Mouse (Mus musculus) thymus, postnatal 0 days (tissue): ENCODE measurements at regions not wholly inside any gene's neighbourhood (a gene's known extent, or its start where the extent isn't known, plus 50 kb on each side); places are given as distances from the start of the nearest gene placed in this dataset.

ENCODE experiments used
- DNase-seq: peaks from one replicate; pipeline ENCODE4 v3.0.0-alpha.2; 2015; ENCODE audit warnings: low spot score

GRCm38 (mm10) chr12:106861638-106862037 is 626.8 kb upstream of the 3110018I06Rik start:
- no peak for DNase-seq

GRCm38 (mm10) chr12:106864076-106864475 is 624.4 kb upstream of the 3110018I06Rik start:
- no peak for DNase-seq

- no peak for DNase-seq
Measured at GRCm38 (mm10) chr12:106868036-106868435, 620.4 kb upstream of the 3110018I06Rik start.

- DNase-seq, result no peak
Measured at GRCm38 (mm10) chr12:106871481-106871880, 617.0 kb upstream of the 3110018I06Rik start.

GRCm38 (mm10) chr12:106872966-106873730 is 615.3 kb upstream of the 3110018I06Rik start:
- DNase-seq, result no peak

GRCm38 (mm10) chr12:106890319-106890718 is 598.1 kb upstream of the 3110018I06Rik start:
- DNase-seq, result no peak

GRCm38 (mm10) chr12:106894061-106894460 is 594.4 kb upstream of the 3110018I06Rik start:
- no peak for DNase-seq

GRCm38 (mm10) chr12:106904202-106904601 is 584.2 kb upstream of the 3110018I06Rik start:
- no peak for DNase-seq

GRCm38 (mm10) chr12:106912782-106913181 is 575.6 kb upstream of the 3110018I06Rik start:
- DNase-seq, result no peak

GRCm38 (mm10) chr12:106922571-106922991 is 565.9 kb upstream of the 3110018I06Rik start:
- no peak for DNase-seq

- no peak for DNase-seq
Measured at GRCm38 (mm10) chr12:106928389-106928788, 560.0 kb upstream of the 3110018I06Rik start.

- DNase-seq, result no peak
Measured at GRCm38 (mm10) chr12:106929161-106929560, 559.3 kb upstream of the 3110018I06Rik start.

GRCm38 (mm10) chr12:106931591-106931990 is 556.8 kb upstream of the 3110018I06Rik start:
- no peak for DNase-seq

- no peak for DNase-seq
Measured at GRCm38 (mm10) chr12:106939381-106939780, 549.1 kb upstream of the 3110018I06Rik start.

GRCm38 (mm10) chr12:106943874-106944273 is 544.6 kb upstream of the 3110018I06Rik start:
- no peak for DNase-seq

- no peak for DNase-seq
Measured at GRCm38 (mm10) chr12:106952621-106953020, 535.8 kb upstream of the 3110018I06Rik start.

GRCm38 (mm10) chr12:106955778-106956177 is 532.7 kb upstream of the 3110018I06Rik start:
- DNase-seq, result no peak

GRCm38 (mm10) chr12:106956266-106956665 is 532.2 kb upstream of the 3110018I06Rik start:
- no peak for DNase-seq

GRCm38 (mm10) chr12:106961991-106962390 is 526.4 kb upstream of the 3110018I06Rik start:
- DNase-seq, result no peak

- DNase-seq, result peak; percentile 30
Measured at GRCm38 (mm10) chr12:106963762-106964161, 524.7 kb upstream of the 3110018I06Rik start.

- DNase-seq, result no peak
Measured at GRCm38 (mm10) chr12:106969873-106970272, 518.6 kb upstream of the 3110018I06Rik start.

- DNase-seq, result no peak
Measured at GRCm38 (mm10) chr12:106992421-106992820, 496.0 kb upstream of the 3110018I06Rik start.

- no peak for DNase-seq
Measured at GRCm38 (mm10) chr12:106993011-106993410, 495.4 kb upstream of the 3110018I06Rik start.
